In genomic region chr3:123053192-123053938, GRCm38 (mm10) we compare ENCODE assay signal across 15 mouse cellular contexts. TPM values are rescaled to one million over a fixed set of nuclear protein-coding genes. Genes with fewer than 3 reads are reported as not detected.
DNase-seq lines count a peak whose midpoint lies in the region; ATAC-seq and TF ChIP-seq lines count a peak whose summit lies in the region.
"Had no signal": no experiment of that assay in that cellular context is flagged by ENCODE, and none has a peak within 500 bp of the region (broad histone marks: within the 10 kb centered on the region; RNA-seq: fewer than 3 reads in every experiment).

No protein-coding gene starts in this region.

- H3K27ac ChIP-seq in layer of hippocampus, adult 2 months, result 0 out of 2 replicates have a peak overlapping the region, but pooled peaks have one; percentile 36
- H3K27ac ChIP-seq in intestine, postnatal 0 days (ENCODE audit: low read depth, low read length), result no peak overlapping the region
- H3K27ac ChIP-seq: forebrain, embryonic 10.5 days; hindbrain, embryonic 15.5 days; limb, embryonic 10.5 days had no signal

- no peaks in the 10 kb centered on the region for H3K27me3 ChIP-seq in intestine, postnatal 0 days (replicated peaks; ENCODE audit: control insufficient read depth, insufficient read depth, low read length)
- H3K27me3 ChIP-seq: hindbrain, embryonic 15.5 days had no signal

- no peak overlapping the region for H3K4me2 ChIP-seq in intestine, postnatal 0 days (replicated peaks; ENCODE audit: low read depth)
- H3K4me2 ChIP-seq: hindbrain, embryonic 15.5 days had no signal

- H3K9ac ChIP-seq in intestine, postnatal 0 days (ENCODE audit: low read depth, low read length), result no peak overlapping the region
- H3K9ac ChIP-seq: hindbrain, embryonic 15.5 days had no signal

- peaks cover 5% of the 10 kb centered on the region; the same call in 1 of the 2 replicates for H3K9me3 ChIP-seq in intestine, postnatal 0 days (ENCODE audit: control insufficient read depth)
- H3K9me3 ChIP-seq: hindbrain, embryonic 15.5 days; limb, embryonic 10.5 days had no signal

- peaks cover 7% of the 10 kb centered on the region for H3K4me1 ChIP-seq in intestine, postnatal 0 days (replicated peaks; ENCODE audit: control insufficient read depth, insufficient read depth, low read length)
- H3K4me1 ChIP-seq: hindbrain, embryonic 15.5 days; limb, embryonic 10.5 days had no signal

- 40% methylated on average over 8 of the region's 8 CpGs for WGBS in intestine, postnatal 0 days

- no peaks in the 10 kb centered on the region for H3K36me3 ChIP-seq in intestine, postnatal 0 days (ENCODE audit: control insufficient read depth, insufficient read depth)
- H3K36me3 ChIP-seq: forebrain, embryonic 10.5 days; hindbrain, embryonic 15.5 days; limb, embryonic 10.5 days had no signal

- H3K4me3 ChIP-seq in layer of hippocampus, adult 2 months, result no peak overlapping the region
- H3K4me3 ChIP-seq in intestine, postnatal 0 days (ENCODE audit: low read depth, low read length), result no peak overlapping the region
- H3K4me3 ChIP-seq: forebrain, embryonic 10.5 days; hindbrain, embryonic 15.5 days; limb, embryonic 10.5 days had no signal

- peak; percentile 85 for ATAC-seq in intestine, postnatal 0 days

- TF ChIP-seq CTCF in layer of hippocampus, adult 2 months (conservative IDR thresholded peaks at IDR 0.05), result no peak
- no peak for TF ChIP-seq CTCF in intestine, postnatal 0 days (IDR thresholded peaks at IDR 0.05; ENCODE audit: low read depth)

- DNase-seq in layer of hippocampus, adult 2 months (ENCODE audit: low spot score in 2 of 2), result no peak
- no peak for DNase-seq in layer of hippocampus, adult 9-11 months
- DNase-seq in 416B (ENCODE audit: low read depth) (peak; percentile 56), R1 (ENCODE audit: low read depth, low spot score) (peak; percentile 15)
- DNase-seq in cerebellum, adult 8-10 months, result no peak
- DNase-seq in frontal cortex, postnatal 14 days (ENCODE audit: low spot score in 2 of 2), result no peak
- DNase-seq in ovary, postnatal 36 days (ENCODE audit: low spot score), result no peak
- DNase-seq: adrenal gland, adult 2 months; cerebellum, adult 9-10 months; midbrain, embryonic 14.5 days had no signal

RNA-seq across cellular contexts. Expression of gene Myoz2, which starts 18.6 kb away (rescaled TPM):
- total RNA-seq in layer of hippocampus, adult 2 months (2021), result under 1 TPM in 1 of 2 experiments, not detected in 1; 0.74 TPM
- 0.09 TPM in 1 of 2 replicates, not detected in the other for polyA plus RNA-seq in intestine, postnatal 0 days (2015; fragmentation: Nextera tagmentation; extraction: Ambion mirVana)
- total RNA-seq: layer of hippocampus, postnatal 10 days had no signal
- polyA plus RNA-seq: adrenal gland, adult 2 months; forebrain, embryonic 10.5 days; midbrain, embryonic 14.5 days had no signal

Comparison
In these comparisons a context has a peak if more than half of its experiments do, and no peak if none do; other contexts are left out.
1. DNase-seq: peak in 416B (single experiment) and R1 (single experiment); none in layer of hippocampus, adult 2 months (0 of 2), layer of hippocampus, adult 9-11 months (single experiment), cerebellum, adult 8-10 months (single experiment), frontal cortex, postnatal 14 days (0 of 2) and ovary, postnatal 36 days (single experiment).